Mouse (Mus musculus) embryonic facial prominence, embryonic 11.5 days (tissue): ENCODE data around the gene B3gnt6. TPM values are rescaled to one million over a fixed set of nuclear protein-coding genes. Genes with fewer than 3 reads are reported as not detected.

Experiments
- ATAC-seq: fragments of 200-750 bp; cut with Nextera tagmentation; replicated peaks from 2 replicates; pipeline ENCODE4 v1.8.0; 2017; ENCODE audit warnings: low read depth; ENCODE audit not compliant: insufficient number of reproducible peaks, low FRiP score, low TSS enrichment
- DNase-seq: peaks from one replicate; pipeline ENCODE4 v3.0.0-alpha.2; 2015; ENCODE audit warnings: low spot score
- H3K27ac ChIP-seq: fragments of 300-500 bp; sonication (generic); replicated peaks from 2 replicates; pipeline ENCODE4 v1.5.1; 2014; ENCODE audit warnings: mild to moderate bottlenecking, low read depth, low read length, control low read depth
- H3K27me3 ChIP-seq: fragments of 300-500 bp; sonication (generic); 2 replicates; pipeline ENCODE4 v1.6.1; 2014; ENCODE audit warnings: mild to moderate bottlenecking, low read length, moderate library complexity, mixed read lengths; ENCODE audit not compliant: control insufficient read depth, insufficient read depth
- H3K36me3 ChIP-seq: fragments of 300-500 bp; sonication (generic); replicated peaks from 2 replicates; pipeline ENCODE4 v1.6.1; 2014; ENCODE audit warnings: low read depth, mild to moderate bottlenecking, low read length, moderate library complexity, mixed read lengths; ENCODE audit not compliant: control insufficient read depth, insufficient read depth
- H3K4me1 ChIP-seq: fragments of 300-500 bp; sonication (generic); 2 replicates; pipeline ENCODE4 v1.6.1; 2014; ENCODE audit warnings: low read length, mixed read lengths; ENCODE audit not compliant: control insufficient read depth, insufficient read depth
- H3K4me2 ChIP-seq: fragments of 300-500 bp; sonication (generic); 2 replicates; pipeline ENCODE4 v1.6.1; 2014; ENCODE audit warnings: low read depth, mild to moderate bottlenecking, control low read depth, low read length, moderate library complexity
- H3K4me3 ChIP-seq: fragments of 300-500 bp; sonication (generic); 2 replicates; pipeline ENCODE4 v1.5.1; 2014; ENCODE audit warnings: low read depth, low read length, control low read depth
- H3K9ac ChIP-seq: fragments of 300-500 bp; sonication (generic); replicated peaks from 2 replicates; pipeline ENCODE4 v1.6.1; 2014; ENCODE audit warnings: mild to moderate bottlenecking, control low read depth, low read length
- H3K9me3 ChIP-seq: fragments of 300-500 bp; sonication (generic); replicated peaks from 2 replicates; pipeline ENCODE4 v1.6.1; 2016; ENCODE audit warnings: mild to moderate bottlenecking, low read length, inconsistent platforms, mixed read lengths; ENCODE audit not compliant: control insufficient read depth
- WGBS: fragments of 180-500 bp; shearing (Covaris S2); extraction: QIAGEN DNeasy Blood & Tissue Kit; methylation state at CpG from one replicate; pipeline ENCODE4 v1.1.7; 2014; 5-methylcytosine and 5-hydroxymethylcytosine counted together
- polyA plus RNA-seq: library from polyadenylated mRNA; unstranded; fragments of >200 nt; fragmentation: Nextera tagmentation; extraction: Ambion mirVana; gene quantifications from 2 replicates; pipeline ENCODE4 v1.2.1, GENCODE M21; 2014

Gene B3gnt6
- polyA plus RNA-seq, 1 experiment from 2014 or later: not detected

DNA sequence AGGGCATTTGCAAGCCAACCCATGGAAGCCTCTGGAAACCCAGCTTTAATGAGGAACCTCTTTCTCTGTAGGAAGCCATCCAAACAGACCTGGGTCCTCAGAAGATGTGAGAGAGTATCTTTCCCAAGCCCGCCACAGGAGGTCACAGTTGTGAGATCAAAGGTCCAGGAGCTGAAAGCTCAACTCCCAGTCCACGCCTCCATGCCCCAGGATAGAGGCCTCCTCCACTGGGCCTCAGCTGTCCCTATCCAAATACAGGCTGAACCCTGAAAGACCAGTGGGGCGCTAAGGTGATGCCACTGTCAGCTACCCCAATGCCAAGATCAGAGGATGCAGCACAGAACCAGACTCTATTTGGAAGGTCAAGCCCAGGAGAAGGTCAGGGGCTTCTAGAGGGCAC lies 56.6 kb downstream of the B3gnt6 start:
- Histone ChIP-seq H3K4me1 (no peaks in the 10 kb centered on the region), H3K9ac (no peak overlapping the region), H3K27ac (no peak overlapping the region), H3K36me3 (no peaks in the 10 kb centered on the region), H3K4me2 (no peak overlapping the region), H3K9me3 (no peaks in the 10 kb centered on the region), H3K4me3 (no peak overlapping the region), H3K27me3 (no peaks in the 10 kb centered on the region)
- 54% methylated on average over 3 of the region's 3 CpGs for WGBS
- DNase-seq: no peak
- ATAC-seq: no peak

Other genes starting within 250 kb of the B3gnt6 start
- gene Myo7a, start 80.0 kb downstream of the B3gnt6 start, polyA plus RNA-seq: 9.7 and 10.7 TPM in 2 replicates
- 0.15 and 0.25 TPM in 2 replicates for gene Omp, start 54.0 kb downstream of the B3gnt6 start, polyA plus RNA-seq
- 2.3 and 2.6 TPM in 2 replicates for gene Capn5, start 21.2 kb downstream of the B3gnt6 start, polyA plus RNA-seq
- gene Acer3, start 121.7 kb upstream of the B3gnt6 start, polyA plus RNA-seq: 18.7 and 21.5 TPM in 2 replicates
- 13.6 and 14.5 TPM in 2 replicates for gene Tsku, start 161.8 kb upstream of the B3gnt6 start, polyA plus RNA-seq
- not detected in 2 replicates for gene Gucy2d, start 240.9 kb upstream of the B3gnt6 start, polyA plus RNA-seq